Mouse (Mus musculus) ES-E14 (cell line): Measurements from ENCODE around the gene Tshz3.

Source experiments
- HCFC1 ChIP-seq: IDR thresholded peaks from 2 replicates; pipeline ENCODE4 v1.6.1; 2012; ENCODE audit warnings: low read length, inconsistent platforms, borderline replicate concordance; ENCODE audit not compliant: insufficient read depth
- MAFK ChIP-seq: IDR thresholded peaks from 2 replicates; pipeline ENCODE4 v1.6.1; 2014; ENCODE audit warnings: mild to moderate bottlenecking, low read depth, low read length, inconsistent platforms; ENCODE audit not compliant: insufficient read depth

- TF ChIP-seq MAFK, result no peak
- no peak for TF ChIP-seq HCFC1
Observed at GRCm38 (mm10) chr7:36658331-36658730, 39.6 kb upstream of the Tshz3 start.
